Mouse (Mus musculus) cerebellum, postnatal 10 days (tissue): ENCODE measurements around the gene Tdrd7.

Experiments
- DNase-seq, 2 experiments: peaks; one replicate each; pipeline ENCODE4 v3.0.0; 2021; ENCODE audit warnings: mixed read lengths in 2 of 2

Gene Tdrd7

DNA sequence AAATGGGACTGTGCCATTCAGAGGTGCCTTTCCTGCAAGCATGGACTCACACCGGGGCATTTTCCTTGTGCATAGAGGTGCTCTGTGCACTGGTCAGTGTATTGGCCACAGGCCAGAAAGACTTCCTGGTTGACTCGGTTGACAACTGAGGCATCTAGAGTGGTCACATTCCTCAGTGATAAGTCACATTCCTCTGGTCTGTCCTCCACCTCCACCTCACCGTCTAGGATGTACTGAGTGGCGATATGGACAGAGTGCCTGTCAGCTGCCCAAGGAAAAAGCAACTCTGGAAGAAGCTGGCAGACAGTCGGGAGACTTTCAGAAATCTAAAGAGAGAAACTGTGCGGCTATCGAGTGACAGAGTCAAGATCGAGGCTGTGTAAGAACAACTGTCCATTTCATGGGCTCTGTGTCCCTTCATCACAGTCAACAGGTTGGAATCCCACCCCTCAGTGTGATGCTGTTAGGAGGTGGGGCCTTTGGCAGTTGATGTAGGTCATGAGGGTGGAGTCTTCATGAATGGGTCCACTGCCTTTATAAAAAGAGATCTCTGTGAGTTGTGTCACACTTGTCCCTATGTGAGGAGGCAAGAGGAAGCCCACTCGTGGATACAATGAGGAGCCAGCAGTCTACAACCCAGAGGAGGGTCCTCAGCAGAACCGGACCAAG is at the start of gene Tdrd7:
Tdrd7 (plus strand) TSS at position 564 of the 669 bp plus-strand sequence.
- DNase-seq, result peak in 1 of 2 experiments; percentile 18

GRCm38 (mm10) chr4:45917091-45917490 is 48.0 kb upstream of the Tdrd7 start:
- DNase-seq, result no peak

GRCm38 (mm10) chr4:45921663-45922435 is 43.3 kb upstream of the Tdrd7 start:
- no peak for DNase-seq

GRCm38 (mm10) chr4:45924011-45924410 is 41.1 kb upstream of the Tdrd7 start:
- no peak for DNase-seq

DNA sequence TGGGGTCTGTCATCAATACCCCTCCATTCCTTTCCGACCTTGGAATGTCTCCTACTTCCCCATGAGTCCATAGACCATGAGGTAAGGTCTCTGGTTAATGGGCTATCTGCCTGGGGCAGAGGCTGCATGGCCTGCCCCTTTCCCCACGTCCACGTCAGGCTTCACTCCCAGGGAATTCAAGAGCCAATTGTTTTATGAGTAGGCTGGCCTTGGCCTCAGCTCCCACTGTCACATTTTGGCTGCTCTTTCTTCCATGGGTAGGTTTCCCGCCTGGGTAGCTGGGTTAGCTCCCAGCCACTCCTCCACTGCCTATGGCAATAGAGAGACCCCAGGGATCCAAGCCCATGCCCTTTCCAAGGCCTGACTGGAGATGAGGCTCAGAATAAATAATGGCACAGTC is 36.6 kb upstream of the Tdrd7 start:
- DNase-seq, result peak in 1 of 2 experiments; percentile 11

GRCm38 (mm10) chr4:45941628-45942044 is 23.5 kb upstream of the Tdrd7 start:
- DNase-seq, result peak; percentile 87 to 88

DNA sequence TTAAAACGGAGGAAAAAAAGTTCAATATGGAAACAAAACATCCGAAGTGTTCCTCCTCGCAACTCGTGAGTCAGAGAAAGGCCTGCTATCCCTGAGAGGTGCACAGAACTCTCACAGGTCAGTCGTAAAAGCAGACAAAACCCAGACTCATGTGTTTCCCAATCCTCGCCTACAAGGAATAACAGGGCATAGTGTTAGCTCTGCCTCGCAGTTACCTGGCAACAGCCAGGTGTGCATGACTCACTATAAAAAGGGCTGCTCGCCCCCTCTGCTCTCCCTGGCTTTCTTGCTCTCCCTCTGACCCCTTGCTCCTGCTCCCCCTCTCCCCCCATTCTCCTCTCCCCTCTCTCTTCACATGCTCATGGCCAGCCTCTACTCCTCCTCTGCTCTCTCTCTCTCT is 17.4 kb upstream of the Tdrd7 start:
- DNase-seq, result no peak

DNA sequence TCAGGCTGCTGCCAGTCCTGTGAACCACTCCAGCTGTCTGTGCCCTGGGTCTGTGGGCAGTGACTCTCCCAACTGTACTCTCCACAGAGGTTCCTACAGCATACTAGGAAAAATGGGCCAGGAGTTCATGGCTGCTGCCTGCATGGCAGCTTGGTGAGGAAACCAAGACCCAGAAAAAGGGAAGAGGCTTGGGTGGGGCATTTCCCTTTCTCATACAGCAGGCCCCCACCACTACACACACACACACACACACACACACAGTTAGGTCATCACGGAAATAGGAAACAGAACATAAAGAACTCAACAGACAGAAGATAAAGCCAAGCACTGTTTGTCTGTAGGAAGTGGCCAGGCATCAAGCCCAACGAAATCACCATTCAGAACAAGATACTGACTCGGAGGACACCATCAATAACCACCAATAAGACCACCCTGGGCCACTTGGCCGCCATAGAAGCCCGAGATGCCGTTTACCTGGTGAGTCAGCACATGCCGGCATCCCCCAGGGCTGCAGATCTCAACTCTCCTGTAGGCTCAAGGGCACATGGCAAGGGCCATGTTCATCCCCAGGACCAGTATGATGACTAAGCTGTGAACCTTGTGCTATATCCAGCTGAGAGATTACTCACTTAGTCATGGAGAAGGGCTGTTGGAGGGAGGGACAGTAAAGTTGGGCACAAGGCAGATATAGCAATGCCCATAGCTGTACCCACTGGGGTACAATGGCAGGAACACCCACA is 15.9 kb upstream of the Tdrd7 start:
- DNase-seq, result no peak

DNA sequence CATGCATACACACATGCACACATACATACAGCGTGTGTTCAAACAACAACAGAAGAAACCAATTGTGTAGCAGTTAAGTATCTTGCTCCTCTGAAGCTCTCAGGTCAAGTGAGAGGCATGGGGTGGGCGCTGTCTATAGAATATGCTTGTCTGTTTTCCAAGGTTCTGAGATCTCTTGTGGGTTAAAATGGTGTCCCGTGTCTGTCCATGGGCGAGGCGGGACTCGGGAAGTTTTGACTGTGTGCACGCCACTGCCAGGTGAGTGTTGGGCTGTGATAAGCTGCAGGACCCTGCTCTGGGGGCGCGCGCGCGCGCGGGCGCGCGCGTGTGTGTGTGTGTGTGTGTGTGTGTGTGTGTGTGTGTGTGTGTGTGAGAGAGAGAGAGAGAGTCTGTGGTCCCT is 13.3 kb upstream of the Tdrd7 start:
- no peak for DNase-seq

DNA sequence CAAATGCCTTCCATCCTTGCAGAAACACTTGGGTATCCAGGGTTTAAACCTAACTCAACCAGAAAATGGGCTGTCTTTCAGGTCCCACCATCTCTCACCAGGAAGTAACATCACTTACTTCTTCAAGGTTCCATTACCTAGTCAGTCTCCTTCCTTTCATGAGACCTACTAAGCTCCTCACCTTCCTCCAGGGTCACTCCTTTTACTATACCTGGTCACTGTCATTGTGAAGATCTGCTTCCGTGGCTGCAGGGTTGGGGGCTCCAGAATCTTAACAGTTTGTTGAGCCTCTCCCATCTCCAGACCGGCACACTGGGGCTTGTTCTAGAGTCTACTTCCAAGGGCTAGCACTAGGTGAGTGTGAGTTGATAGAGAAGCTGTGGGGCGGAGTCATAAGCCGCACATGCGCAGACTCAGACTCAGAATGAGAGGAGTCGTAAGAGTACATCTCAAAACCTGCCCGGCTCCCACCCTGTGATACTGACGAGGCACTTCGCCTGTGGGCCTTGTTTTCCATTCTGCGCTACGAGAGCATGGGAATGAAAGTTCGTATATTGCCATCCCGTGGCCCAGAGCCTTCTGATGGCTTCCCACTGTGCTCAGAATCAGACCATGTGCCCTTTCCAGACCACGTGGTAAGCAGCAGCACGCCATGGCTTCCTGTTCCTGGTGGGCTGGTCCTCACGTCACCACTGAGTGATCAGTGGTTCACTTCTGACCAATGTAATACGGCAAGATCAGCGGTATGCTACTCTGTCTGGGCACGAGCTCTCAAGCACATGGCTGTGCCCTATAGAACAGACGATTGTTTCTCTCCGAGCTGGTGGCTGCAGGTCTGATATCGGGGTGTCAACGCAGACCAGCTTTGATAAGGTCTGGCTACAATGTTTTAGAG is 11.9 kb upstream of the Tdrd7 start:
- no peak for DNase-seq

GRCm38 (mm10) chr4:45955235-45955634 is 9.9 kb upstream of the Tdrd7 start:
- no peak for DNase-seq

DNA sequence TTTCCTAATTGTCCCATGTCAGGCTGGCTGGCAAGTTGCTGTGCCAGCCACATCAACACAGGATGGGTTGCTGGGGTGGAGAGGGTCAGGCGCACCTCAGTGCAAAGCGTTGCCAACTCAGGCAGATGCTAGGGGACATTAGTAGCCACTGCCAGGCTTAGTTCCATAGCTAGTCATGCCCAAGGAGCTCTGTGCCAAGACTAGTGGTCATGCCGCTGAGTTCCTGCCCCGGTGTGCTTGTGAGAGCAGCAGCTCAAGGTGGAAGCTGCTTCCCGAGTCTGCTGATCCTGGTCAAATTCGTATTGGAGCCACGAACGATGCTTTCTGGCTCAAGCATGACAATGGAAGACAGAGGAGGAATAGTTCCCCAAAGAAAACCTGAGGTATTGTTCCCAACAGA is 9.0 kb upstream of the Tdrd7 start:
- no peak for DNase-seq

- no peak for DNase-seq
These were observed 8.4 kb upstream of the Tdrd7 start for GRCm38 (mm10) chr4:45956706-45957105.

DNA sequence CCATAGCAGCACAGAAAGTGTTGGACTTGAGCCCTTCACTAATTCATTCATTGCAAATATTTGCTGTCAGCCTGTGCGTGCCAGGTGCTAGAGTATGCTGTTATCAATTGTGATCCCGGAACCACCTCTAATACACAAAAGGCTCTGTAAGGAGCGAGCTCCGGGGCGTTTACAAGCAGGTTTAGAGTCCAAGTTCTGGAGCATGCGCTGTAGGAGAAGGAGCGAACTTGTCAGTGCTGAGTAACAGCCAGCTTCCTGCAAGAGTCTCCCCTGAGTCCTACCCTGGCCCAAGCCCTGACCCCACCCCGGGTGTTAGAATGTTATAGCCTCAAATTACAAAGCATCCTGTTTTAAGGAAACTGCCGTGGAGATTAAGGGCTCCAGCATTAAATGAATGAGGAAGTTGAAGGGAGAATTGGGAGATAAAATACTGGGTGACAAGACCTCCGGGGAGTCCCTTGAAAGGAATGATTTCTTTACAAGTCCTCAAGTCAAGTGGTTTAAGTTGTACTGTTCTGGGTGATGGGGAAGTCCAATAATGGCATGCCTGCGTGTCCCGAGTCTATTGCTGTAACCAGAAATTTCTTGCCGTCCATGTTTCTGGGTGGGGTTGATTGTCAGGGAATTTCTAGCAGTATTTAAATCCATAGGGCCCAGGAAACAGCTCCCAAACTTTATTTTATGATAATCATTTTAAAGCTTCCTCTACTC is 758 bp downstream of the Tdrd7 start:
- no peak for DNase-seq

DNA sequence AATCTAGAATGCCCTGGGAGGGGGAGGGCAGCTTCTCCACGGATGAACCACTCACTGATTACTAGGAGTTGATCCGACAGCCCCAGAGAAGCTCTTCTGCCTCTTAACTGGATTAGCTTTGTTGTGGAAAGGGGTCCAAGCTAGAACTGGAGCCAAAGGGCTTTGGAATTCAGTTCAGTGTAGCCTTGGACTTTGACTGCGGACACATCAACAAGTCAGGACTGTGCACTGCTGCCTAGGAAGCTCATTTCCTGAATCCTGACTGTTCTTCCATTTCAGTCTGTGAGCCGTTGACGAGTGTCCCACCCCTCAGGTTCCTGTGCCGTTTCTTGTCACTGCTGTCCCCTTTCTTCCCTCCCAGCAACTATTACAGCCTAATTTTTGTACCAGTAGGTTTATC is 1.6 kb downstream of the Tdrd7 start:
- DNase-seq, result no peak

DNA sequence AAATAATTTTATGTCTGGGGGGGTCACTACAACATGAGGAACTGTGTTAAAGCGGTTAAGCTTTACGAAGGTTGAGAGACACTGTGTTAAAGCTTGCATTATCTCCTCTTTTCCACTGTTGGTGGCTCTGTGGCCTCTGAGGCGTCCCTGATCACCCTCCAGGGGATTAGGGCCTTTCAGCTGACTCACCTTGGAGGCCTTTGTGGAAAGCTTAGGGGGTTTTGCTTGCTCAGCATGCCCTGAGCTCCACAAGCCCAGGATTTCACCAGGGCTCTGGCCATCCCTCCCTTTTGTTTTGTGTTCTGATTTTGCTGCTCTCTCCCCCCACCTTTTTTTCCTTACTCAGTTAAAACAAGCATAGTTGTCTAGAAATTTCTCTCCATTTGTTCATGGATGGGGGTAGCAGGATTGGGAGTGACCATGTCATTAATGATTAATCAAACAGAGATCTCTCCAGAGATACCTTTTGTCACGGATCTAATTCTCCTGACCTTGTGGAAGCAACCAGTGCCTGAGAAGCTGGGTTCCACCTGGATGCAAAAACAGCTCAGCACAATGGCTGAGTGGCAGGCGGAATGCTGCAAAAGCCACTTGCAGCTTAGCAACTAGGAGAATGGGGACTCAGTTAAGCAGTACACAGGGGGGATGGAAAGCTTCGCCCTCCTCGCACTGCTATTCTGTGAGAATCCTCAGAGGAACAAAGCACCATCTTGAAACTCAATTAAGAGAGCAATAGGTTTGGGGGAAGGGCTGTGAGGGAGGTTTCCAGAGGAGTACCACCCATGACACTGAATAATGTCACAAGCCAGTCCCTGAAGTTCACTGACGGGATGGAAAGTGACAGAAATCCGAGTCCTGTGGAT is 2.6 kb downstream of the Tdrd7 start:
- DNase-seq, result no peak

DNA sequence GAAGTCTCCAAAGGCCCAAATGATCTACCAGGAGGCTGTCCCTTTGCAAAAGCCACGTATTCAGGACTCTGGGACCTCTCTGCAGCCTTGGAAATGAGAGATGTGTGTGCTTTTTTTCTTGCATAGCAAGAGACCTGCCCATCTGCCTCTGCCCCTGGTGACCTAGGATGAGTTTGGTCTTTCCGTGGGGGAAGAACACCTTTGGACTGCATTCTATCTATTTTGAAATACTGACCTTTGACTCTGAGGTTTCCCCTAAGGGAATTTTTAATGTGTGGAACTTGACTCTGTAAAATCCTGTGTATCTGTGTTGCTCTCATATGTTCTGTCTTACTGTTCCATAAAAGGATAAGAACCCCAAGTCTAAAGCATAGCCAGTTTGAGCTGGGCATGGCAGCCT is 3.9 kb downstream of the Tdrd7 start:
- DNase-seq, result no peak

DNA sequence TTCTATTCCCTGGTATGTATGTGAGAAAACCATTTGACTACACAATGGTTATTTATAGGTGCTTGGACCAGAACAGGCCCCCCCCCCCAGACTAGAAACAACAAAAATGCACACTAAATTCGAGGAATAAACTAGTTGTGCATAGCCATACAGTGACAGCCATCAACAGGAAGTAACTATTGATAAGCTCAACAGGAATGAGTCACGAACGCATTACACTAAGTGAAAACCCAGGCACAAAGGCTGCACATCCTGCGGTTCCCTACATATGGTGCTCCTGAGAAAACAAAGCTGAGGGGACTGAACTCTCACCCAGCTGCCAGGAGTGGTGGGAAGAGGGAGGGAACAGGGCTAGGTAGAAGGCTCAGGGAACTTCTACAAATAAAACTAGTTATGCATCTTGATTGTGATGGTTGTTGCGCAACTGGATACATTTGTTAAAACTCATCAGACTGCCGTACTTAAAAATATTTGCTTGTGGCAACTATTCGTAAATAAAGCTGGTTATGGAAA is 5.0 kb downstream of the Tdrd7 start:
- DNase-seq, result no peak

- peak; percentile 100 for DNase-seq
These were observed 6.8 kb downstream of the Tdrd7 start for GRCm38 (mm10) chr4:45971806-45972447.

GRCm38 (mm10) chr4:45972448-45972854 is 7.3 kb downstream of the Tdrd7 start:
- no peak for DNase-seq
